Comparison of ENCODE assay signal across 8 mouse cellular contexts in the genomic region with DNA sequence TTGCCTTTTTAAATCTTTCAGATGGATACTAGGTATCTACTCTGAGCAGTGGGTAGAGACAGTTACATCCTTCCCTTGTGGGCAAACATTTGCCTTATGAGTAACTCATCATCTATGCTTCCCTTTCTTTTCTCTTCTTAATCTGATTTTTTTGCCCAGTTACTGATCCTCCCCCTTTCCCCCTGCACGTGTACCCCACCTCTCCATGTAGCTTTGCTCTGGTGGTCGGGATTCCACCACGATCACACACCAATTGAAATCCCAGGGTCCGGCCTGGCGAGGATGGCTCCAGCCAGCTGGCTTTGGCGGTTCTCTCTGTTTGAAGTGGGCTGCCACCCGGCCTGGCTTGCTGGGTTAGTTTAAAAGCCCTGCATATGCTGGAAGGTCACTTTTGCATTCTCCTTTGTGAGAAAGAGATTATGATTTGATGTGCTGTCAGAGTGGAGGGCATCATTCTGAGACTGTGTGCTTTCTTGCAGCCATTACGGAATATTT. TPM values are rescaled to one million over a fixed set of nuclear protein-coding genes. Genes with fewer than 3 reads are reported as not detected.
DNase-seq lines count a peak whose midpoint lies in the region; ATAC-seq lines count a peak whose summit lies in the region.

No protein-coding gene starts in this region.

- peak; percentile 33 to 38 for DNase-seq in cerebellum, adult 18-20 months
- no peak for DNase-seq in cerebellum, adult 9-10 months
- DNase-seq in right cerebral cortex, postnatal 4 days = peak; percentile 25
- DNase-seq in right cerebral cortex, postnatal 25 days = no peak
- DNase-seq in hindbrain, embryonic 14.5 days (ENCODE audit: low spot score) = no peak
- peak; percentile 19 for DNase-seq in mesoderm, embryonic 11.5 days (ENCODE audit: low read depth, low spot score)
- DNase-seq in frontal cortex, adult 2 months (ENCODE audit: extremely low spot score in 1 of 2, low spot score in 1 of 2) = no peak
- DNase-seq in gastrocnemius, adult 18-20 months (ENCODE audit: low spot score) = no peak

- H3K36me3 ChIP-seq in hindbrain, embryonic 14.5 days (replicated peaks; ENCODE audit: control insufficient read depth, insufficient read depth) = peaks cover 28% of the 10 kb centered on the region

- H3K4me3 ChIP-seq in hindbrain, embryonic 14.5 days (replicated peaks; ENCODE audit: low read length) = peak overlapping the region; percentile 80

- peak overlapping the region; percentile 95 for H3K9ac ChIP-seq in hindbrain, embryonic 14.5 days

- 6% methylated on average over 8 of the region's 8 CpGs for WGBS in hindbrain, embryonic 14.5 days

- H3K9me3 ChIP-seq in hindbrain, embryonic 14.5 days (ENCODE audit: control insufficient read depth, low read length) = no peaks in the 10 kb centered on the region

- peaks cover 17% of the 10 kb centered on the region for H3K4me1 ChIP-seq in hindbrain, embryonic 14.5 days (replicated peaks; ENCODE audit: control insufficient read depth, insufficient read depth, low read length)

- peak overlapping the region; percentile 100 for H3K27ac ChIP-seq in hindbrain, embryonic 14.5 days

- ATAC-seq in hindbrain, embryonic 14.5 days (ENCODE audit: low FRiP score) = no peak

- H3K4me2 ChIP-seq in hindbrain, embryonic 14.5 days (replicated peaks) = peak overlapping the region; percentile 70

- no peaks in the 10 kb centered on the region for H3K27me3 ChIP-seq in hindbrain, embryonic 14.5 days (ENCODE audit: control insufficient read depth, insufficient read depth, low read length)

RNA-seq across cellular contexts. Expression of gene Fchsd2, which starts 17.2 kb away (rescaled TPM):
- polyA plus RNA-seq in hindbrain, embryonic 14.5 days (2014; fragmentation: Nextera tagmentation; extraction: Ambion mirVana) = 48.2 and 51.5 TPM in 2 replicates
- 27.0 and 29.7 TPM in 2 replicates for polyA plus RNA-seq in frontal cortex, adult 2 months (2012; rRNA removed)
- total RNA-seq in gastrocnemius, adult 18-20 months (2021) = 1 to 10 TPM; 5.2 to 6.3 TPM

Comparison
In these comparisons a context has a peak if more than half of its experiments do, and no peak if none do; other contexts are left out.
1. DNase-seq: peak in cerebellum, adult 18-20 months (2 of 2), right cerebral cortex, postnatal 4 days (single experiment) and mesoderm, embryonic 11.5 days (single experiment); none in cerebellum, adult 9-10 months (single experiment), right cerebral cortex, postnatal 25 days (single experiment), hindbrain, embryonic 14.5 days (single experiment), frontal cortex, adult 2 months (0 of 2) and gastrocnemius, adult 18-20 months (single experiment).